Mouse (Mus musculus): Measurements from ENCODE around the gene Atg9a.
A peak's percentile ranks its signal among the peaks of the same experiment; 100 is the strongest.

Atg9a gene

DNA sequence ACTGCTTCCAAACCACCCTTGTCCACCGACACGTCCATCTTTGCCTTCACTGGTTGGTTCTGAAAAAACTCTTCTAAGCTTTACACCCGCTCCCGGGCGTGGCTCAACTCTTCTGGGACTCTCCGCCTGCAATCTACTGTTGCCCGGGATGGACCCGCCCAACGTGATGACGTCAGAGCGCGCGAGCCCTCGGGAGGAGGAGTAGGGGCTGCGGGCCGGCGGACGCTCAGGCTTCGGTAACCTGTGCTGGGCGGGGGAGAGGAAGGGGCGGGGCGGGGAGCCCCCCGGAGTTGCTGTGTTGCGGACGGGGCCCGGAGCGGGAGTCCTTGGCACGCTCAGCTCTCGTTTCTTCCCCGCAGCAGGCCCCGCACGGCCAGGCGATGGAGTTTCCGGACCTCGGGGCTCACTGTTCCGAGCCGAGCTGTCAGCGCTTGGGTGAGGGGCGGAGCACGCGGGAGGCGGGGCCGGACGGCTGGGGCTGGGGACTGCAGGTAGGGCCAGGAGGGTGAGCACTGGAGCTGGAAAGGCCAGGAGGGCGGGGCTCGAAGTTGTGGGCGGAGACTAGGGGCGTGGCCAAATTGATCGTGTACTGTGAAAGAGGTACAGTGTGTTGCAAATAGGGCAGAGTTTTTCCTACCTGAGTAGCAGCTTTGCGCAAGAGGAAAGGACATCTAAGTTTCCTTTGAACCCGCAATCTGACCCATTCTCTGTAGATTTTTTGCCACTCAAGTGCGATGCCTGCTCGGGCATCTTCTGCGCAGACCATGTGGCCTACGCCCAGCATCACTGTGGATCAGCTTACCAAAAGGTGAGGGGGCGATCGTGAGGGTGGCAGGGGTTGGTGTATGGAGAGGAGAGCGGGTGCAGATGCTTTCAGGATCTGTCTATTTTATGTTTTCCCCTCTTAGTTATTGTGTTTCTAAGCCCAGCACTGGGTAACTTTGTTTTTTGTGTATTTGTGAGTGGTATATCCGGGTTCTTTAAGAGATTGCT, 23.2 kb downstream of the Atg9a start, which contains the start of gene Zfand2b:
Zfand2b (plus strand) TSS at position 175 of the 993 bp plus-strand sequence.
- peak; percentile 84 for DNase-seq (ENCODE audit: extremely low read depth, low read depth)

DNA sequence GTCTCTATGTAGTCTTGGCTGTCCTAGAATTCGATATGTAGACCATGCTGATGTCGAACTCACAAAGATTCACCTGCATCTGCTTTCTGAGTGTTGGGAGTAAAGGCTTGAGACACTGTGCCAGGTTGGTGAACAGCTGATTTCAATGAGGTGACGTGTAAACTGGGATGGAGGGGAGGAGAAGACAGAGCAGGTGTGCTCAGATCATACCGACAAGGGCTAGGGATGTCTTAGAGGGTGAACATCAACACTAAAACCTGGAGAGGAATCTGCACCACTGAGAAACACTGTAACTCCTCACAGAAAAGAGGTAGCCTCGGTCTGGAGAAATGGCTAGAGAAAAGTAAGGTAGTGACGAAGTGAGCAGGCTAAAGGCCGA, 23.9 kb downstream of the Atg9a start:
- no peak for DNase-seq (ENCODE audit: extremely low read depth, low read depth)

DNA sequence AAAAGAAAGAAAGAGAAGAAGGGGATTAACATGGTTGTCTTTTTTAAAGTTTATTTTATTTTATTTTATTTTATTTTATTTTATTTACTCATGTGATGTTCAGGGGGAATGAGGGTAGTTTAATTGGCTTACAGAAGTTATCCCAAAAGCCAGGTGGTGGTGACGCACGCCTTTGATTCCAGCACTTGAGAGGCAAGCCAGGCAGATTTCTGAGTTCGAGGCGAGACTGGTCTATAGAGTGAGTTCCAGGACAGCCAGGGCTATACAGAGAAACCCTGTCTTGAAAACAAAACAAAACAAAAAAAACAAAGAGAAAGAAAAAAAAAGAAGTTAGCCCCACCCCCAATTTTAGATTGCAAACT, 31.8 kb downstream of the Atg9a start:
- DNase-seq (ENCODE audit: extremely low read depth, low read depth) = no peak

DNA sequence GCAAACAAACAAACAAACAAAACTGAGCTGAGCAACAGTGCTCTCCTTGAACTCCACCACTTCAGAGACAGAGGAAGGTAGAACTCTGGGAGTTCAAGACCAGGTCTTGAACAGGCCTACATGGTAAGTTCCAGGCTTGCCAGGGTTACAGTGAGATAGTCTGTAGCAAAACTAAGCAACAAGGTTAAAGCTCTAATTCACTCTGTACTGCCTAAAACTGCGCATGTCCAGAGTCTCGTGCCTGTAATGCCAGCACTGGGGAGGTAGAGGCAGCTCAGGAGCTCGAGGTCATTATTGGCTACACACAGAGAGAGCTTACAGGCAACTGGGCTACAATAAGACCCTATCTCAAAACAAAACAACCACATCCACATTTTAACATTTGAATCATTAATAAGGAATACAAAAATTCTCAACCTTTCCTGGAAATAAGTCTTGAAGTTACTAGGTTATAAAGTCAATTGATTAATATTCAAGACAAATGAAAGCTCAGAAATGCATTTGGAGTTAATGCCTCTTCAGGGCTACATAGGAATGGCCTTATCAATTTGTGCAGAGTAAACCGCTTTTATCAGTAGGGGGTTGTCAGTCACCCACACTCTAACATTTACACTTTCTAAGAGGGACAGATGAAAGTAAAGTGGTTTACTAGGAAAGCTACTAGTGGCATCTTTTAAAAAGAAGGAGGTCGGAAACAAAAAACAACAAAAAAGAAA, 32.3 kb downstream of the Atg9a start:
- DNase-seq (ENCODE audit: extremely low read depth, low read depth) = peak; percentile 36

DNA sequence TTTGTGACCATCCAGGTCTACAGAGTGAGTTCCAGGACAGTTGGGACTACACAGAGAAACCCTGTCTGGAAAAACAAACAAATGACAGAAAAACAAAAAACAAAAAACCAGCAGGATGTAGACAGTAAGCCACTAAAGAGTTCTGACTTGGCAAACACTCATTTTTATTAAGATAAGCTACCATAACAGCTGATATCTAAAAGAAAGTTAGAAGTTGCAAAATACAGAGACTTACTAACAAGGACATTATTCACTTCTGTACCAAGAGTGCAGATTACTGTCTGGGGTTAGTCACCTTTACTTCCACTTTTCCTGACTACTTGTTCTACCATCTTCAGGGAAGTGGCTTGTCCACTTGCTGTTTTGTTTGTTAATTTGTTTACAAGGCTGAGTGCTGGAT, 33.0 kb downstream of the Atg9a start:
- DNase-seq (ENCODE audit: extremely low read depth, low read depth) = no peak

DNA sequence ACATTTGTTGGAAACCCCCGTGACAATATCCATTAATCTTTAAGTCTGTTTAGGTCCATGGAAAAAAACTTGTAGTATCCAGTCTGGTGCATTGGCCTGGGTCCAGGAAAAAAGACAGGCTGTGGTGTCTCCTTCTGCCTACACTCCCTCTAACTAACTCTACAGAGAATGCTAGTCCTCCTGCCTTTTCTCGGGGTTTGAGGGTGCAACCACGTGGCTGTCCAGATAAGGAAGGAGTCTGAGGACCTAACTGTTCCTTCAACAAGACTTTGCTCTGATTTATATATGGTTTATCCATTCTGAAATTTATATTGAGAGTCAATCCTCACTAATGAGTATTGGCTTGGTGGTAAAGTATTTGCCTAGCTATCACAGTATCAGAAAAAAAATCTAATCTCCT, 36.2 kb downstream of the Atg9a start:
- no peak for DNase-seq (ENCODE audit: extremely low read depth, low read depth)

DNA sequence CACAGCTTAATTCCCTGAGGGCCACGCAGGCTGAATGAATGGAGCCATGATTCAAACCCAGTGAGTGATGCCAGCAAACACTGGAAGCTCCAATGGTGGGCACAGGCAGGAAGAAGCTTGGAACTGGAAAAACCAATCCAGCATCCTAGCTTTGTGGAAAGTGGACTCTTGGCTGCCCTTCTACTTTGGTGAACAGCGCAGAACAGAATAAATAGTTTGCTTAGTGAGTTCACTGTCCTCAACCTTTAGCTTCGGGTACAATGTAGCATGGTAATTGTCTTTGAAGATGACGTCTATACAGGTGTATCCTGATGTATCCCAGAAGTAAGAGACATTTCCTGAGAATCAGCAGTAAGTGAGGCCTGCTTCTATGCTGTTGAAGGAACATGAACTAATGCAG, 43.3 kb downstream of the Atg9a start:
- DNase-seq (ENCODE audit: extremely low read depth, low read depth) = no peak

DNA sequence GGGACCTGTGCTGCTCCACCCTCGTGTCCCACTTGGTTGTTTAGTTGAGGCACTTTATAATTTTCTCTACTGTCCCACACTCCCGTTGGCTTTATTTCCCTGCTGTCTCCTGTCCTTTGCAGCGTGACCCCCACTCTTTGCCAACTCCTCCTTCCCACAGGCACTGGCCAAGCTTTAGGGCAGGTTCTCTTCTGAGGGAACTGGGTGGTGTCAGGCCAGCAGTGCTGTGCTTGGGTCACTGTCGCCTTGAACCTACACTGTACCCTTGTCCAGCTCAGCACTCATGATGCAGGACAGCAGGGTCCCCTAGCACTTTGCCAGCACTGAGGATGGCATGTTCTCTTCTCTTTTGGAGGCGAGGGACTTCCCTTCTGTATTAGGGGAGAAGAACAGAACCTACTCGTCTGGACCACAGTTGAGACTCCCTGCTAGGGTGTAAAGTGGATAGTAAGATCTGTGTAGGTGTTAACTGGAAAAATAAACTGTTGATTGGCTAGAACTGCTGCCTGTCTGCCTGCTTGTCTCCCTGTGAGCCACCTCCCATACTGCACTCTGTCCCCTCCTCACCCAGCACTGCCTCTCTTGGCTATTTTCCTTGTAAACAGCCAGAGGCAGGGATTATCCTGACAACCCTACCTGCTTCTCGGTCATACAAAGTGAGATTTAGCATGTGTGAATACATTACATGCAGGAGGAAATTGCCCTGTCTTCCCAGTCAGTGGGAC, 44.4 kb downstream of the Atg9a start:
- no peak for DNase-seq (ENCODE audit: extremely low read depth, low read depth)

DNA sequence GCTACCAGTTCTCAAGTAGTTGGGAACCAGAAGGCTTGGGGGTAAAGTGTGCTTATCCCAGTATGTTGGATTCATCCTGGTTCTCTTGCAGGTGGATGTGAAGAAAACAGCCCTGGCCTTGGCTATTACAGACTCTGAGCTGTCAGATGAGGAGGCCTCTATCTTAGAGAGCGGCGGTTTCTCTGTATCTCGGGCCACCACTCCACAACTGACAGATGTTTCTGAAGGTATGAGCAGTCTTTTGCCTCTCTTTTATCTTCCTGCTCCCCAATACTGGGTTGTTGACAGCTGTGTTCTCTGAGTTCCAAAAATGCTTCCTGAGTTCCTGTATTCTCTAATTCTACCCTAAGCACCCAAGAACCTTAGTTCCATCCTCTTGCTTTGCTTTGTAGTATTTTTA, 46.4 kb downstream of the Atg9a start:
- no peak for DNase-seq (ENCODE audit: extremely low read depth, low read depth)

DNA sequence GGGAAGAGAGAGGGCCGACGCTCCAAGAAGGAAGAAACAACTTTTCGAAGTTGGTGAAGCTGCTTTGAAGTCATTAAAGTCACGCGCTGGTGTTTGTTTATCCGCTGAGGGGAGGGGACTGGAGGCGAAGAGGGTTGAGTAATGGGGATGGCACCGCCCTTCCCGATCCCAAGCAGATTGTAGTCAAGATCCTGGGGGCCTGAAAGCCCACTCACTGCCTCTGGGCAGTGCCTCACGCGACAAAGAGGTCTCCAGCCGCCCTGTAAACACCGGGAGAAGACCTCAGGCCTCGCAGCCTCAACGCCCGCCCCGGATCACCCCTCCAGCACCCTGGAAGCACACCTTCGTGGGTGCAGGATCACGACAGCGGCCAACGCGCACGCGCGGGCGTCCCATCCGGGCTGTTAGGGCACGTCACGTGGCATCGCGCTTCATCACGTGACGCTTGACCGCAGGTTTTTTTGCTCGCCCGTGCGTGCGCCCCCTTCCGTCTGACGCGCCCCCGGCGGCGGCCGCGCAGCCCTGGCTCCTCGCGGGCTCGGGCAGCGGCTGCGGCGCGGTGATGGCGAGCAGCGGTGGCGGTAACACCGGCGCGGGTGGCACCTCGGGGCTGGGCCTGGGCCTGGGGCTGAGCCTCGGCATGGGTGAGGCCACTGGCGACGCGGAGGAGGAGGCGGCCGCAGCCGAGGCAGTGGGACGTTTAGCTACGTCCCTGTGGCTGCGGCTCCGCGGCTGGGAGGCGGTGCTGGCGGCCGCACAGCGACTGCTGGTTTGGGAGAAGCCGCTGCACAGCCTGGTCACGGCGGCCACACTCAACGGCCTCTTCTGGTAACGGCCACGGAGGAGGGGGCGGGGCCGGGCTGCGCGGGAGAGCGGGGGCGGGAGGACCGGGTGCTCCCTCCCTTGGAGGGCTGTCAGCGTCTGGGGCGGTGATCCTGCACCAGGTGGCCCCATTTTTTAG, 49.4 kb downstream of the Atg9a start, which contains the start of the genes Cnppd1 and Retreg2:
Cnppd1 (minus strand) TSS at position 411 of the 961 bp plus-strand sequence.
Retreg2 (plus strand) TSS at position 478 of the 961 bp plus-strand sequence.
- DNase-seq (ENCODE audit: extremely low read depth, low read depth) = peak; percentile 83

DNA sequence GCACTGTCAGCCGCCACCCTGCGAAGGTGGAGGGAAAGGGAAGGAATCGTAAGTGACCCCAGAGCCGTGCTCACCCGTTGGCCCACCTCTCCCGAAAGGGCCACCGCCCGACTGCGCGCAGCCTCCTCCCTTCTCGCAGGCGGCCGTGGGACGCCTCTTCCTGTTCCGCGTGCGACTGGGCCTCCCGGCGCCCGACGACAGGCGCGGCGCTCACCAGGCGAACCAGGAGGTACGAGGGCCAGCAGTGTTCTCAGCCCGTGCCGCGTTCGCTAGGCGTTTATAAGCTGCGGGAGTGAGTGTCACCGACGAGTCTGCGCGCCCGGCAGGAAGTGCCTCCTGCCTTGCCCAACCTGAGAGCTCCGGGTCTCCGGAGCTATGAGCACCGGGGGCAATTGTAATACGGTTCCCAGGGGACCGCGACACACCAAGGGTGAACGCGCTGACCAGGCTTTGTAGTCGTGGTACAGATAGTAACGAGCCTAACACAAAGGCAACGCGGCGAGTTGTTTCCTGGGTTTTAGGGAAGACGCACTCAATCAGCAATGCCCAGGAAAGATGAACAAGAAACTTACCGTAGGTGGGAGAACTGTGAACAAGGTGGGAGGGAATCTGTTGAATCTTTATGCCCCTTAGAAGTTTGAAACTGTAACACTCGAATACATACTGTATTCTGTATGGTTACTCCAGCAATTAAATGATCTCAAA, 50.4 kb downstream of the Atg9a start:
- peak; percentile 38 for DNase-seq (ENCODE audit: extremely low read depth, low read depth)

DNA sequence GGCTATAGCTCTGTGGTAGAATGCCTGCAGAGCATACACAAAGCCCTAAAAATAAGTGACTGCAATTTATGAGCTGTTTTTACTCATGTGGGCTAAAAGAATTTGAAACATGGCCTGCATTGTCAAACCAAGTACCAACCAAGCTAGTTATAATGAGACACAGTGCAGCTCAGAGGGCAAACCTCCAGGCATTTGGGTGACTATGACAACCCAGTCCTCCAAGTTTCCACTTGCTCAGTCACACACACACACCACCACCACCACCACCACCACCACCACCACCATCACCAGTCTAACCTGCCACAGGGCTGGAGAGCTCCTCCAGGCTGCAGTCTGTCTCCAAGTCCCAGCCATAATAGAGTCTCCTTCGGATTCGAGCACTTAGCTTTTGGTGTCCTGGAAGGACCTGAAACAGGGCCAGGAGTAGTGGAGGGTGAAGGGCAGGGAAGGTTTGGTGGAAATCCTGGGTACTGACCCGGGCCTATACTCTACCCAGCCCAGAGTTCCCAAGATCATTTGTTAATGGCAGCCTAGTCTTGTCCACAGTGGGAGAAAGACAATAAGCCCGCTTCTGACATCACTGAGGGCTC, 51.3 kb downstream of the Atg9a start:
- no peak for DNase-seq (ENCODE audit: extremely low read depth, low read depth)

DNA sequence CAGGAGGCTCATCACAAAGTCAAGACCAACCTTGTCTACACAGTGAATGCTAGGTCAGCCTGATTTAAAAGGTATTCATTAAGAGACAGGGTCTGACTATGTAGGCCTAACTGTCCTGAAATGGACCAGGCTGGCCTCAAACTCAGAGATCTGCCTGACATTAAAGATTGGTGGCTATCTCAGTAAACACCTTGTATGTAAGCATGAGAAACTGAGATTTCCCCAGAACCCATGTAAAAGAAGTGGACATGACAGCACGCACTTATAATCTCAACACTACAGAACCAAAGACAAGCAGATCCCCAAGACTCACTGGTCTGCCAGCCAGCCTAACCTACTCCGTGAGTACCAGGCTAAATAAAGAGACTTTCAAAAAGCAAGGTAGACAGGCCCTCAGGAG, 53.5 kb downstream of the Atg9a start:
- DNase-seq (ENCODE audit: extremely low read depth, low read depth) = no peak

DNA sequence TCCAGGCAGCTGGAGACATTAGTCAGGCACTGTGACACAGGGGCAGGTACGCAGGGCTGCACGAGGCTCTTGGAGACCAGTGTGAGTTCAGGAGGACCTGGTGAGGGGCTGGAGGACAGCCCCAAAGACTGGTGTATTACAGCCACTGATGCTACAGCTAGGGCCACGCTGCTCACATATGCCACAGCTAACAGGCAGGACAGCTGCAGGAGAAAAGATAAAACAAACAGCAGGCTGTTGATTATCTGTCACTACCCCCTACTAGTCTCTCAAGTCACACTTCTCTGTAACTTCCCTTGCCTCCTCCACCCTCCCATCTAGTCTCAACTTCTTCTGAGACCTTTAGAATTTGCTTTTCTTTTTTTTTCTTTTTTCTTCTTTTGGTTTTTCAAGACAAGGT, 55.3 kb downstream of the Atg9a start:
- DNase-seq (ENCODE audit: extremely low read depth, low read depth) = peak; percentile 91

DNA sequence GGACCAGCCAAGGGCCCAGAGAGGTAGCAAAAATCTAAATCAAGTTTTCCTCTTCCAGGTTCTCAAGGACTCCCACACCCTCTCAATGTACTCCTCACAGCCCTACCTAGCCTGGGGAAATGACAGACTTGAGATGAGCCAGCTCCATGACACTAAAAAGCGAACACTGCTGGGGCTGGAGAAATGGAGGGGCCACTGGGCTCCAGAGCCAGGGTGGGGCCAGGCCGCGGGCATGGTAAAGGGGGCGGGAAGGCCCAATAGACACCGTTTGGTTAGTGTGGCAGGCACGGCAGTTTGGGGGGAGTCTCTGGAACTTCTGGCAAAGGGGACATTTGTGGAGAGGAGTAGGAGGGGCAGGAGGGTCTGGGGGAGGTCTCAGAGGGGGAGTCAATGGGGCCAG, 55.7 kb downstream of the Atg9a start:
- no peak for DNase-seq (ENCODE audit: extremely low read depth, low read depth)

DNA sequence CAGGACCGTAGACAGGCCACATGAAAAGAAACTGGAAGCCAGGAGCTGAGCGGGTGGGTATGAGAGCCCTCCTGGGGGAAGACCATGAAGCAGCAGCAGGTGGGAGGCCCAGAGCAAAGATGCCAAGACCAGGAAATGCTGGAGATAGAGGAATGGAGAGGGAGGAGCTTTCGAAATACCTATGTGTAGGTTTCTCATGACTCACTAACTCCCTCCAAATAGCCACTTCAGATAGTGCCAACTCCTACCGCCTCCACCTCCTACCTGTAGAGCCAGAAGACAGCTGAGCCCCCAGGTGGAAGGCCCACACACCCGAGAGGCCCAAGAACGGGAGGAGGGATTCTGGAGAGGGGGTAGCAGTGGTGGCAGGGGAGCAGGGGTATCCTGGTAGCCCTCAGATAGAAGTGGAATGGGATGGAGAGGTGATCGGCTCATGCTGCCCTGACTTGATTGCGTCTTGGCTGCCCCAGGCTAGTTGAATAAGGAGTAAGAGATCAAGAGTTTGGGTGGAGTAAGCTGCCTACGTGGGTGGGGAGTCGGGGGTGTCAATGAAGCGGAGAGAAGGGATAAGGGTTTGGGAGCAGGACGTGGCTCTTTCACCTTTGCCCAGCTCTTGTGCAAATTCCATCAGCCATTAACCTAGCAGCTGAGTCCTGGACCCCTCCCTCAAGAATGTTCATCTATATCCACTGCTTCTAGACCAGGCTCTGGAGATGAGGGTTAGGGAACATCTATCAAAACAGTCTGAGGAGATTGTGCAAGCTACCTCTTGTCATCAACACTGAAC, 58.4 kb downstream of the Atg9a start, which contains the start of gene Slc23a3:
Slc23a3 (minus strand) TSS at position 470 of the 787 bp plus-strand sequence.
- no peak for DNase-seq (ENCODE audit: extremely low read depth, low read depth)
